Mouse (Mus musculus) limb, embryonic 15.5 days (tissue): ENCODE measurements around the gene Ttc38. TPM values are rescaled to one million over a fixed set of nuclear protein-coding genes. Genes with fewer than 3 reads are reported as not detected.
A peak's percentile ranks its signal among the peaks of the same experiment; 100 is the strongest.

Source experiments
- ATAC-seq: fragments of 200-750 bp; cut with Nextera tagmentation; 2 replicates; pipeline ENCODE4 v1.8.0; 2017; ENCODE audit warnings: low read depth, moderate TSS enrichment; ENCODE audit not compliant: insufficient number of reproducible peaks, low FRiP score, low TSS enrichment
- H3K27ac ChIP-seq: fragments of 300-500 bp; sonication (generic); 2 replicates; pipeline ENCODE4 v1.5.1; 2015; ENCODE audit warnings: moderate library complexity, mild to moderate bottlenecking, inconsistent platforms
- H3K27me3 ChIP-seq: fragments of 300-500 bp; sonication (generic); 2 replicates; pipeline ENCODE4 v1.6.1; 2015; ENCODE audit warnings: inconsistent platforms
- H3K36me3 ChIP-seq: fragments of 300-500 bp; sonication (generic); 2 replicates; pipeline ENCODE4 v1.6.1; 2015; ENCODE audit warnings: inconsistent platforms
- H3K4me1 ChIP-seq: fragments of 300-500 bp; sonication (generic); 2 replicates; pipeline ENCODE4 v1.6.1; 2015; ENCODE audit warnings: inconsistent platforms
- H3K4me2 ChIP-seq: fragments of 300-500 bp; sonication (generic); 2 replicates; pipeline ENCODE4 v1.6.1; 2015; ENCODE audit warnings: mild to moderate bottlenecking, inconsistent platforms
- H3K4me3 ChIP-seq: fragments of 300-500 bp; sonication (generic); 2 replicates; pipeline ENCODE4 v1.5.1; 2015; ENCODE audit warnings: mild to moderate bottlenecking, inconsistent platforms
- H3K9ac ChIP-seq: fragments of 300-500 bp; sonication (generic); 2 replicates; pipeline ENCODE4 v1.6.1; 2015; ENCODE audit warnings: inconsistent platforms
- H3K9me3 ChIP-seq: fragments of 300-500 bp; sonication (generic); 2 replicates; pipeline ENCODE4 v1.6.1; 2016; ENCODE audit warnings: inconsistent platforms
- WGBS: fragments of 180-500 bp; shearing (Covaris S2); methylation state at CpG from one replicate; pipeline ENCODE4 v1.1.7; 2015; 5-methylcytosine and 5-hydroxymethylcytosine counted together
- polyA plus RNA-seq: library from polyadenylated mRNA; unstranded; fragments of >200 nt; fragmentation: Nextera tagmentation; extraction: Ambion mirVana; gene quantifications from 2 replicates; pipeline ENCODE4 v1.2.1, GENCODE M21; 2015

Gene Ttc38
- polyA plus RNA-seq, 1 experiment from 2014 or later: 8.0 TPM

DNA sequence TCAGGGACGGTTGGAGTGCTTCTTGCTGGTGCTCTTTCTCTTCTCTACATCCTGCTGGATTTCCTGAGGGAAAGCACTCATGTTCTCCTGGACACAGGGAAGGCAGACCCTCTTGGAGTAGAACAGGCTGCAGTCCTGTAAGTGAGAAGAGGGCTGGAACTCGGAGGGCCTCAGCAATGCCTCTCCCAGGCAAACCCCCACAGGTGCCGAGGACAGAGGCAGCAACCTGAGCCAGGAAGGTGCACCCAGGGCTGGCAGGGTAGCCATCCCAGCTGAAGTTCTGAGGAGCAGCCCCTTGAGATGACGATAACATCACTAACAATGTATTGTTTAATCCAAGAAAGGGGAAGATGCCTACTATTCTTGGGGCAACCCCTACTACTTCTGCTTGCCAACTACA is 24.7 kb upstream of the Ttc38 start:
- Histone ChIP-seq H3K36me3 (peaks cover 5% of the 10 kb centered on the region; the same call in 1 of the 2 replicates), H3K27me3 (no peaks in the 10 kb centered on the region), H3K4me2 (no peak overlapping the region), H3K9me3 (no peaks in the 10 kb centered on the region), H3K27ac (no peak overlapping the region), H3K4me1 (peaks cover 11% of the 10 kb centered on the region), H3K4me3 (no peak overlapping the region), H3K9ac (no peak overlapping the region)
- no peak for ATAC-seq
- 74% methylated on average over 4 of the region's 4 CpGs for WGBS

DNA sequence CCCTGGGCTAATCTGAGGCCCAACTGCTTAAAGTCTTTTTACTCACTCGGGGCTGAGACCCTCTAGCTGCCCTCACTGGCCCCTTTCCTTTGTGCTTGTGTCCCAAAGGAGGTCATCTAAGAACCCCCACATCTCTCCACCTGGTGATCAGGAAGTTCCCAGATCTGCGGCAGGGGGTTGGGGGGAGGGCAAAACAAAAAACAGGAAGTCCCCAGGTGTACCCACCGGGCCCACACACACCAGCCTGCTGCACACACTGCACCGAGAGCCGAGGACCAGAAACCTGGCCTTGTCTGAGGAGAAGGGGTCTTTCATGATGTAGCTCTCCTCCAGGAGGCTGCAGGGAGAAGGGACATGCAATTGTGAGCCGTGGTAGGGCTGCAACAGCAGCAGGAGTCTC is 24.1 kb upstream of the Ttc38 start:
- no peak overlapping the region for H3K9ac ChIP-seq

DNA sequence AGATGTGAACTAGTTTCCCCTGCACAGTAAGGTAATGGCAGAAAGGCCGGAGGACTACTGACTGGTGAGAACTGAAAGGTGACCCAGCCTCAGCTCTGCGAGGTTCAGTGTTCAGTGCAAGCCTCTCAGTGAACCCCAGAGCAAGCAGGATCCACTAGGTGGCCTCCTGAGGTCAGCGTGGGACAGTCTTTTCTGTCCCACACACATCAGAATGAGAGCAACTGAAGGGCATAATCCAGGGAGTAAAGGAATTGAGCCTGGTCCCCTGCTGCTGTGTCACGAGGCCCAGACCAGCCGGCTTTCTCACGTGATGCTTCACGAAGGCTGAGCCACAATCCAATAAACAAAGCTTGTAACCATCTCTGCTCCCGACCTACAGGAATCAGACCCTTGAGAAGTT is 23.7 kb upstream of the Ttc38 start:
- Histone ChIP-seq H3K27ac (no peak overlapping the region), H3K4me3 (no peak overlapping the region), H3K4me1 (peaks cover 11% of the 10 kb centered on the region), H3K9me3 (no peaks in the 10 kb centered on the region), H3K4me2 (no peak overlapping the region), H3K36me3 (peaks cover 5% of the 10 kb centered on the region; the same call in 1 of the 2 replicates), H3K27me3 (no peaks in the 10 kb centered on the region), H3K9ac (no peak overlapping the region)
- ATAC-seq: no peak
- 52% methylated on average over 8 of the region's 8 CpGs for WGBS

More for the DNA sequence above, 24.1 kb upstream of the Ttc38 start:
- WGBS: 75% methylated on average over 6 of the region's 6 CpGs
- Histone ChIP-seq H3K9me3 (no peaks in the 10 kb centered on the region), H3K4me2 (no peak overlapping the region), H3K36me3 (peaks cover 5% of the 10 kb centered on the region; the same call in 1 of the 2 replicates), H3K4me1 (peaks cover 11% of the 10 kb centered on the region), H3K27ac (no peak overlapping the region), H3K4me3 (no peak overlapping the region), H3K27me3 (no peaks in the 10 kb centered on the region)
- no peak for ATAC-seq

DNA sequence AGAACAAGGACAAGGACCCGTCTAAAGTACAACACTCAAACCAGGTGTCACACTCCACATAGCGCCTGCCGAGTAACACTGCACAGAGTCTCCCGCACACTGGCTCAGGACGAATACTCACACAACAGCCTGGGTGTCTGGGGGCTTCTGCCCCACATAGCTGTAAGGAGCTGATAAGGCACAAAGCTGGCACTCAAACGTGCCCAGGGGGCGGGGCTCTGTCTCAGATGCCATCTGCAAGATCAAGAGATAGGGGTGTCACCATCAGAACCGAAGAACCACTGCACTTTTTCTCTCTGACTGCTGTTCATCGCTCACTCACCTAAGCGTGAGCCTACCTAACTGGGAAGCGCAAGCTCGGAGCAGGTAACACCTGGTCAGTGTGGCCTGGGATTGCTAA is 23.0 kb upstream of the Ttc38 start:
- Histone ChIP-seq H3K9ac (no peak overlapping the region), H3K36me3 (peaks cover 5% of the 10 kb centered on the region; the same call in 1 of the 2 replicates), H3K4me3 (no peak overlapping the region), H3K27ac (no peak overlapping the region), H3K4me1 (peaks cover 11% of the 10 kb centered on the region), H3K27me3 (no peaks in the 10 kb centered on the region), H3K9me3 (no peaks in the 10 kb centered on the region), H3K4me2 (no peak overlapping the region)
- 84% methylated on average over 12 of the region's 12 CpGs for WGBS
- no peak for ATAC-seq

DNA sequence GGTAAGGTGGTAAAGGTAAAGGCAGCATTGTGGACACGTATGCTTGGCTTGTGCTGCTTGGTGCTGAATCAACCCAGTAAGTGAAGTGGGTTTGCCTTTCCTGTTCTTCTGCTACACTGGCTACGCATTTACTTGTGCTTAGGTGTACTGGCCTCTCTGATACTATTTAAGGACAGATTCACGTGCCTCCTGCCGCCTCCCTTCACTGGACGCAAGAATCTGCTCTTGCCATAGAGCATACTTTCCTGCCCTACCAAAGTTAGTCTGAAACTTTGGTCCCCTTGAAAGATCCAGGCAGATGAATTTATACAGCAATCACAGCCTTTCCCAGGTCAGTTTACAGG is 21.7 kb upstream of the Ttc38 start:
- Histone ChIP-seq H3K9ac (peak overlapping the region; percentile 59; the same call in 1 of the 2 replicates), H3K4me3 (peak overlapping the region; percentile 62), H3K4me2 (peak overlapping the region; percentile 69), H3K9me3 (no peaks in the 10 kb centered on the region), H3K36me3 (peaks cover 5% of the 10 kb centered on the region; the same call in 1 of the 2 replicates), H3K27me3 (no peaks in the 10 kb centered on the region), H3K27ac (no peak overlapping the region), H3K4me1 (peaks cover 11% of the 10 kb centered on the region)
- ATAC-seq: no peak
- 80% methylated on average over 5 of the region's 5 CpGs for WGBS

DNA sequence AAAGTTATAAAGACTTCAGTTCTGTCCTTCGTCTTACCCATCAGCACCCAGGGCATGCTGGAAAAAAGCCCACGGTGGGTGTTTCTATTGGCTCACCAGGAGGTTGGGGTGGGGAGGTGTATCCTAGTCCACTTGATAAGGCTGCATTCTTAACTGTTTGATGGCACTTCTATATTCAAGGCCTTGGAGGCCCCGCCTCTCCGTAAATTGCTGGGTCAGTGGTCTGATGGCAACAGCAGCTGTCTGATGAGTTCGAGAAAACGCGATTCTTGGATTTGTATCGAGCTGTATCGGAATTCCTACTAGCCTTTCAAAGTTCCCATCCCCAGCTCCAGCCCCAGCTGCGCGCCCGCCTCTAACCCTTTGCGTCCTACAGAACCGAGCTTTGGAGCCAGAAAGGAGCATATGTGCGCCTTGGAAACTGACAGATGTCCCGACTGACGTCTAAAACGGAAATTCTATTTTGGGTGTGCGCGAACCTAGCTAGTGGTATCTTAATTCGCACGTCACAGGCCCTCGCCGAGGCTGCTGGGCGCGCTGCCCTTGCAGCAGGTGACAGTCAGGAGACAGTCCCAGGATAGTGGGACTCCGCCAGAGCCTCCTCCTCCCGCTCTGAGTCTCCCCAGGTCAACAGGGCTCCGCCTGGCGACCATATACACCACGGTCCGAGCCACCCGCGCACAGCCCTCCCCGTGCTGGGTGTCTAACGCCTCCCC is 21.1 kb upstream of the Ttc38 start:
- ATAC-seq: peak; percentile 75
- no peaks in the 10 kb centered on the region; the same call in 1 of the 2 replicates for H3K9me3 ChIP-seq
- peak overlapping the region; percentile 62 for H3K4me3 ChIP-seq
- H3K4me1 ChIP-seq: peaks cover 11% of the 10 kb centered on the region
- peak overlapping the region; percentile 92 for H3K27ac ChIP-seq
- H3K36me3 ChIP-seq: peaks cover 5% of the 10 kb centered on the region; the same call in 1 of the 2 replicates
- 5% methylated on average over 35 of the region's 36 CpGs for WGBS
- peak overlapping the region; percentile 69 for H3K4me2 ChIP-seq
- H3K9ac ChIP-seq: peak overlapping the region; percentile 59
- H3K27me3 ChIP-seq: no peaks in the 10 kb centered on the region

DNA sequence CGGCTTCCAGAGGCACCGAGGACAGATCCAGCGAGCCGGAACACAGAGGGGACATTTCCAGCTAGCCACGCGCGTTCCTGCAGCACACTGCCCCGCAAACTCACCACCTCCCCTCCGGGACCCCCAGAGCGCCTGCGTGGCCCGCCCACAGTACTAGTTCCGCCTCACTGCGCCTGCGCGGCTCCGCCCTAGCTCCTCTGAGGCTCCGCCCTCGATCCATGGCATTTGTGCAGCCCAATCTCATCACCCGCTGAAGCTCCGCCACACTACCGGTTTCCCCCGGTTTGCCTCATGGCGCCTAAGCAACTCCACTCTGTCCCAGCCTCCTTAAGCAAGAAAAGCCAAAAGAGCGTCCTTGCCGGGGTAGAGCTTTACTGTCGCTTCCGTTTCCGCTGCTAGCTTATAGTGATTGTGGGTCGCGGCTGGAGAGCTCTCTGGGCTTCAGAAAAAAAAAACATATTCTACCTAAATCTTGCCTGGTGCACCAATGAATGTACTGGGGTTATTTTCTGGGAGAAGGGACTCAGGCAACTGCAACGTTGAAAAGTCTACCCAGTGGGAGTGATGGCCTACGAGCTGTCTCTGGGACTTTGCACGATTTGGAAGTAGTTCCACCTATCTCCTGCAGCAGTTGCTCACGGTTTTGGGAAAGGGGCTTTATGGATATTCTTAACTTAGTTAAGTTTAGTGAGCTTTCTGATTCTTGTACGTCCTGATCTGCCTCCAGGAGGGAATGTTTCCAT is 20.4 kb upstream of the Ttc38 start, which contains the start of gene Cdpf1:
TSS of gene Cdpf1 (minus strand) at position 163 of the 743 bp plus-strand sequence.
- Histone ChIP-seq H3K4me2 (peak within 1 kb of the TSS; percentile 69), H3K9me3 (no peaks in the 10 kb centered on the region; the same call in 1 of the 2 replicates), H3K9ac (peak within 1 kb of the TSS; percentile 59), H3K36me3 (peaks cover 5% of the 10 kb centered on the region; the same call in 1 of the 2 replicates), H3K4me3 (peak within 1 kb of the TSS; percentile 62), H3K4me1 (peaks cover 11% of the 10 kb centered on the region), H3K27ac (peak within 1 kb of the TSS; percentile 92), H3K27me3 (no peaks in the 10 kb centered on the region)
- peak; percentile 91 for ATAC-seq
- 2% methylated on average over 36 of the region's 36 CpGs for WGBS

DNA sequence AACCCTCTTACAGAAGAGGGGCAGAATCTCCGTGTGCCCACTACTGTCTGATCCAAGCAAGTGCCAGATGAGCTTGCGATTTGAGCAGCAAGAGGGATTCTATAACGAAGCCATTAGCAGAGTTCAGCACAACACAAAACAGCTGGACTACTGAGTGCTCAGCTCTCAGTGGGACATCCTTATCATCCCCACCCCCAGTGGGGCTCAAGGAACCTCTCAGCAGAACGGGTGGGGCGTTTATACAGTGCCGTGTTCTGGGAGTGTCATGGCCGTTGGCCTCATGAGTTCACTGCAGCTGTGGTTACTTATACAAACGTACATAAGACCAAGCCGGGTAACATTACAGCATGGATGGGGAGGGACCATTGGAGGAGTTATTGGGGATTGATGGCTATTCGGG is 18.7 kb upstream of the Ttc38 start:
- 70% methylated on average over 10 of the region's 10 CpGs for WGBS

DNA sequence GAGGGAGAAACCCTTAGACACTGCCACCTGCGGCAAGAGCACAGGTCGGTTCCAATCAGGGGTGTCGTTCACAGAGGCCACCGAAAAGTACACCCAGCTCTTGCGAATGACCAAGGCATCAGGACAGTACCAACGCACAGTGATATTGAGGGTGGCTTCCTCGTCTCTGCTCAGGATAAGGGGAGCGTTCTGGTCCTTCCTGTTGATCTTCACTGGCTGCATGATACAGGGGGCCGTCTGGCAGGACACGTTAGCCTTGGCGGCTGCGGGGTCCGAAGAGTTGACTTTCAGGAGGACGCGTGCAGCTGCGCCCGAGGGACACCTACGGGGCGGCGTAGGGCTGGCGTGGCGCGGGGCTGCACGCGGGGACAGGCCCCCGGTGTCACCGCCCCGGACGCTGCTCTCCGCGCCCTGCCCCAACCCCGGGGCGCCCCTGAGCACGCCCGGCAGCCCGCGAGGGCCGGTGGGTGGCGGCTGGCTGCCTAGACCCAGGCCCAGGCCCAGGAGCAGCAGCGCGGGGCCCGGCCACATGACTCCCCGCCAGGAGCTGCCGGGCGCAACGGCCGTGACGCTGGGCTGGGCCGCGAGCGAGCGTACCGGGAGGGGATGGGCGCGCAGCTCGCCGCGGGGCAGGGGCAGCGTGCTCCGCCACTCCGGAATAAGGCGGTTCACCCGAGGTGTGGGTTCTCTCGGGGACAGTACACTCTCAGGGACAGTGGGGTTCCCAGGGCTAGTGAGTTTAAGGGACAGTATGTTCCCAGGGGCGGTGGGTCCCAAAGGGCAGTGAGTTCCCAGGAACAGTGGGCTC is 10.7 kb upstream of the Ttc38 start, which contains the start of gene Pkdrej:
TSS of gene Pkdrej (minus strand) at position 532 of the 808 bp plus-strand sequence.
- ATAC-seq: peak; percentile 61
- Histone ChIP-seq H3K4me1 (peaks cover 13% of the 10 kb centered on the region), H3K9me3 (no peaks in the 10 kb centered on the region; the same call in 1 of the 2 replicates), H3K27ac (no peak within 1 kb of the TSS), H3K9ac (peak within 1 kb of the TSS; percentile 64), H3K27me3 (peaks cover 12% of the 10 kb centered on the region; the same call in 1 of the 2 replicates), H3K4me3 (peak within 1 kb of the TSS; percentile 52), H3K4me2 (peak within 1 kb of the TSS; percentile 93), H3K36me3 (no peaks in the 10 kb centered on the region)
- 1% methylated on average over 65 of the region's 65 CpGs for WGBS

More for the DNA sequence above, 18.7 kb upstream of the Ttc38 start:
- H3K27ac ChIP-seq: no peak overlapping the region
- H3K9ac ChIP-seq: no peak overlapping the region
- no peaks in the 10 kb centered on the region; the same call in 1 of the 2 replicates for H3K9me3 ChIP-seq
- H3K27me3 ChIP-seq: no peaks in the 10 kb centered on the region
- H3K4me1 ChIP-seq: peaks cover 11% of the 10 kb centered on the region
- H3K4me3 ChIP-seq: no peak overlapping the region
- no peak overlapping the region for H3K4me2 ChIP-seq
- no peak for ATAC-seq
- no peaks in the 10 kb centered on the region for H3K36me3 ChIP-seq

DNA sequence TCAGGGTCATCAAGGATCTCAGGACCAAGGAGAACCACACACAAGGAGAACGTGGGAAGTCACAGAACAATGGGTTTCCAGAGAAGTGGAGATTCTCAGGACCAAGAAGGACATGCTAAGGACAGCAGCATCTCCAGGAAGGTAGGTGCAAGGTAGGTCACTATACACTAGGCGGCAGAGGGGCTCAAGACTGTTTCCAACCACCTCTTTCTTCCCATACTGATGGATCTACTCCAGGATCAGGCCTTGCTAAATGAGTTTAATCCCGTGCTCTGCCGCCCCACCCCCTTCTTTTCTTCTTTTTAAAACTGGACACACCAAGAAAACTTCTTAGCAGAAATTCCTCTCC is 10.1 kb upstream of the Ttc38 start:
- 10% methylated on average over 4 of the region's 4 CpGs for WGBS

DNA sequence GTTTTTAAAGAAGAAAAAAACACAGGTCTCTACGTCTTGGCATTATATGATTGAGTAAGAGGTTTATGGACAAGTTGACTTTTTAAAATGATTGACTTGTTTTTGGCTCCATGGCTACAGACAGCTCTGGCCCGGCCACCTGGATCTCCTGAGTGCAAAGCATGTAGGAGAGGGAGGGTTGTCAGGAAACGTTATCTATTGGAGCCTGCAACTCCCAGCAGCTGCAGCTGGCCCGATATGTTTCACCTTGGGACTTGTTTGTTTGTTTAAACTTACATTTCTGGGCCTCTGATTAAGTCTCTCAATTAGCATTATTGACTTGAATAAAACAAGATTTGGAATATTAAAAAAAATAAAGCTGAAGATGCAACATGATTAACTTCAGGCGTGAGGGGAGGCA is 5.4 kb upstream of the Ttc38 start:
- 56% methylated on average over 5 of the region's 5 CpGs for WGBS
- Histone ChIP-seq H3K9me3 (no peaks in the 10 kb centered on the region), H3K4me1 (peaks cover 10% of the 10 kb centered on the region), H3K27ac (no peak overlapping the region), H3K27me3 (no peaks in the 10 kb centered on the region), H3K9ac (no peak overlapping the region), H3K4me3 (no peak overlapping the region), H3K4me2 (no peak overlapping the region), H3K36me3 (no peaks in the 10 kb centered on the region)
- no peak for ATAC-seq

More for the DNA sequence above, 10.1 kb upstream of the Ttc38 start:
- Histone ChIP-seq H3K4me1 (peaks cover 13% of the 10 kb centered on the region), H3K4me3 (peak overlapping the region; percentile 52), H3K27me3 (peaks cover 12% of the 10 kb centered on the region; the same call in 1 of the 2 replicates), H3K36me3 (no peaks in the 10 kb centered on the region), H3K9ac (peak overlapping the region; percentile 64), H3K4me2 (peak overlapping the region; percentile 93), H3K27ac (no peak overlapping the region), H3K9me3 (no peaks in the 10 kb centered on the region)
- ATAC-seq: peak; percentile 24; the same call in 1 of the 2 replicates
